Mouse (Mus musculus): ENCODE data around the gene Hist1h2ah. TPM values are rescaled to one million over a fixed set of nuclear protein-coding genes. Genes with fewer than 3 reads are reported as not detected.
A peak's percentile ranks its signal among the peaks of the same experiment; 100 is the strongest.

The Hist1h2ah gene
- polyA plus RNA-seq, 1 experiment from 2014 or later: 10.7 TPM

- no peak overlapping the region for H3K27ac ChIP-seq (ENCODE audit: low read depth, low read length)
- H3K9me3 ChIP-seq (ENCODE audit: control insufficient read depth, low read length): no peaks in the 10 kb centered on the region
- under 1% methylated on average over 38 of the region's 38 CpGs for WGBS
- H3K27me3 ChIP-seq (replicated peaks; ENCODE audit: control insufficient read depth, insufficient read depth, low read length): peaks cover 88% of the 10 kb centered on the region
- peak overlapping the region; percentile 44; the same call in 1 of the 2 replicates for H3K9ac ChIP-seq (ENCODE audit: low read depth, low read length)
- H3K4me1 ChIP-seq (replicated peaks; ENCODE audit: control insufficient read depth, insufficient read depth, low read length): peaks cover 10% of the 10 kb centered on the region; the same call in 1 of the 2 replicates
- H3K4me3 ChIP-seq (ENCODE audit: low read depth, low read length): peak overlapping the region; percentile 67
- H3K36me3 ChIP-seq (ENCODE audit: control insufficient read depth, insufficient read depth, low read length): no peaks in the 10 kb centered on the region
- peak overlapping the region; percentile 98 for H3K4me2 ChIP-seq
- DNase-seq (ENCODE audit: low spot score) (peak; percentile 55), ATAC-seq (replicated peaks; ENCODE audit: low FRiP score) (peak; percentile 84)
Measured at GRCm38 (mm10) chr13:22006334-22007120, 28.8 kb downstream of the Hist1h2ah start.

- WGBS: under 1% methylated on average over 45 of the region's 45 CpGs
- H3K27ac ChIP-seq (ENCODE audit: low read depth, low read length): no peak overlapping the region
- peak; percentile 78 for DNase-seq (ENCODE audit: low spot score)
Measured at GRCm38 (mm10) chr13:22005605-22006333, 29.6 kb downstream of the Hist1h2ah start.

GRCm38 (mm10) chr13:22001823-22002222, 33.5 kb downstream of the Hist1h2ah start:
- no peak for ATAC-seq (replicated peaks; ENCODE audit: low FRiP score)
- peaks cover 81% of the 10 kb centered on the region for H3K27me3 ChIP-seq (replicated peaks; ENCODE audit: control insufficient read depth, insufficient read depth, low read length)
- WGBS: 15% methylated on average over 5 of the region's 5 CpGs
- H3K4me1 ChIP-seq (replicated peaks; ENCODE audit: control insufficient read depth, insufficient read depth, low read length): peaks cover 10% of the 10 kb centered on the region; the same call in 1 of the 2 replicates
- H3K4me2 ChIP-seq: 0 out of 2 replicates have a peak overlapping the region, but pooled peaks have one; percentile 5
- no peak for DNase-seq (ENCODE audit: low spot score)
- H3K27ac ChIP-seq (ENCODE audit: low read depth, low read length): no peak overlapping the region
- no peak overlapping the region for H3K4me3 ChIP-seq (ENCODE audit: low read depth, low read length)
- no peaks in the 10 kb centered on the region for H3K9me3 ChIP-seq (ENCODE audit: control insufficient read depth, low read length)
- no peak overlapping the region for H3K9ac ChIP-seq (ENCODE audit: low read depth, low read length)
- H3K36me3 ChIP-seq (ENCODE audit: control insufficient read depth, insufficient read depth, low read length): no peaks in the 10 kb centered on the region

More at GRCm38 (mm10) chr13:22005605-22006333, 29.6 kb downstream of the Hist1h2ah start:
- peak overlapping the region; percentile 98 for H3K4me2 ChIP-seq
- H3K4me1 ChIP-seq (replicated peaks; ENCODE audit: control insufficient read depth, insufficient read depth, low read length): peaks cover 10% of the 10 kb centered on the region; the same call in 1 of the 2 replicates
- no peaks in the 10 kb centered on the region for H3K9me3 ChIP-seq (ENCODE audit: control insufficient read depth, low read length)
- H3K9ac ChIP-seq (ENCODE audit: low read depth, low read length): peak overlapping the region; percentile 44; the same call in 1 of the 2 replicates
- H3K4me3 ChIP-seq (ENCODE audit: low read depth, low read length): peak overlapping the region; percentile 67
- no peaks in the 10 kb centered on the region for H3K36me3 ChIP-seq (ENCODE audit: control insufficient read depth, insufficient read depth, low read length)
- peaks cover 86% of the 10 kb centered on the region for H3K27me3 ChIP-seq (replicated peaks; ENCODE audit: control insufficient read depth, insufficient read depth, low read length)
- peak; percentile 78 for ATAC-seq (replicated peaks; ENCODE audit: low FRiP score)

DNA sequence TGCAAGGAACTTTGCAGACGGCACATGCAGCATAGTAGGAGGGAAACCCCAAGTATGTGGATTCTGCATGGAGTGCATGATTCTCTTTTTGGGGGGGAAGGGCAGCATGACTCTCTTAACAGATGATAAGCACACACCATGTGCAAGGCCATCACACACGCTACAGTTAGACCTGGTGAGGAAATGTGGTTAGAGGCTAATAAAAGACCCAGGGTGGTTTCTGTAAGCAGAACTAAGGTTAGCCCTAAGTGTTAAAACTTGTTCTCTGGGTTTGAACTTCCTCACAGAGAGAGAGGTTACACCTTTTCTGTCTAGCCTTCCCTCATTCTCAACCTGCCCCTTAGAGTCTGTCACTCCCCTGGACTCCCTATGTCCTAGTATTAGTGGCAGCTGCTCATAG, 34.0 kb downstream of the Hist1h2ah start:
- H3K27ac ChIP-seq (ENCODE audit: low read depth, low read length): no peak overlapping the region
- H3K36me3 ChIP-seq (ENCODE audit: control insufficient read depth, insufficient read depth, low read length): no peaks in the 10 kb centered on the region
- DNase-seq (ENCODE audit: low spot score) (no peak), ATAC-seq (replicated peaks; ENCODE audit: low FRiP score) (no peak)
- WGBS: 46% methylated on average over 2 of the region's 2 CpGs
- no peaks in the 10 kb centered on the region for H3K9me3 ChIP-seq (ENCODE audit: control insufficient read depth, low read length)
- no peak overlapping the region for H3K9ac ChIP-seq (ENCODE audit: low read depth, low read length)
- no peak overlapping the region for H3K4me3 ChIP-seq (ENCODE audit: low read depth, low read length)
- H3K27me3 ChIP-seq (replicated peaks; ENCODE audit: control insufficient read depth, insufficient read depth, low read length): peaks cover 80% of the 10 kb centered on the region
- 0 out of 2 replicates have a peak overlapping the region, but pooled peaks have one; percentile 5 for H3K4me2 ChIP-seq
- H3K4me1 ChIP-seq (replicated peaks; ENCODE audit: control insufficient read depth, insufficient read depth, low read length): peaks cover 8% of the 10 kb centered on the region; the same call in 1 of the 2 replicates

GRCm38 (mm10) chr13:21999147-21999546, 36.2 kb downstream of the Hist1h2ah start:
- no peak overlapping the region for H3K4me3 ChIP-seq (ENCODE audit: low read depth, low read length)
- peaks cover 64% of the 10 kb centered on the region for H3K27me3 ChIP-seq (replicated peaks; ENCODE audit: control insufficient read depth, insufficient read depth, low read length)
- ATAC-seq (replicated peaks; ENCODE audit: low FRiP score) (no peak), DNase-seq (ENCODE audit: low spot score) (no peak)
- no peak overlapping the region for H3K27ac ChIP-seq (ENCODE audit: low read depth, low read length)
- WGBS: 46% methylated on average over 4 of the region's 4 CpGs
- no peaks in the 10 kb centered on the region for H3K36me3 ChIP-seq (ENCODE audit: control insufficient read depth, insufficient read depth, low read length)
- H3K4me2 ChIP-seq: no peak overlapping the region
- no peak overlapping the region for H3K9ac ChIP-seq (ENCODE audit: low read depth, low read length)
- H3K9me3 ChIP-seq (ENCODE audit: control insufficient read depth, low read length): no peaks in the 10 kb centered on the region
- H3K4me1 ChIP-seq (replicated peaks; ENCODE audit: control insufficient read depth, insufficient read depth, low read length): peaks cover 8% of the 10 kb centered on the region; the same call in 1 of the 2 replicates

- H3K4me2 ChIP-seq: no peak overlapping the region
- H3K27me3 ChIP-seq (replicated peaks; ENCODE audit: control insufficient read depth, insufficient read depth, low read length): peaks cover 57% of the 10 kb centered on the region
- DNase-seq (ENCODE audit: low spot score) (no peak), ATAC-seq (replicated peaks; ENCODE audit: low FRiP score) (no peak)
- no peak overlapping the region for H3K27ac ChIP-seq (ENCODE audit: low read depth, low read length)
- no peak overlapping the region for H3K9ac ChIP-seq (ENCODE audit: low read depth, low read length)
- no peaks in the 10 kb centered on the region for H3K9me3 ChIP-seq (ENCODE audit: control insufficient read depth, low read length)
- WGBS: 40% methylated on average over 3 of the region's 3 CpGs
- H3K4me1 ChIP-seq (replicated peaks; ENCODE audit: control insufficient read depth, insufficient read depth, low read length): peaks cover 8% of the 10 kb centered on the region; the same call in 1 of the 2 replicates
- no peak overlapping the region for H3K4me3 ChIP-seq (ENCODE audit: low read depth, low read length)
- H3K36me3 ChIP-seq (ENCODE audit: control insufficient read depth, insufficient read depth, low read length): no peaks in the 10 kb centered on the region
Measured at GRCm38 (mm10) chr13:21998412-21998811, 37.0 kb downstream of the Hist1h2ah start.

DNA sequence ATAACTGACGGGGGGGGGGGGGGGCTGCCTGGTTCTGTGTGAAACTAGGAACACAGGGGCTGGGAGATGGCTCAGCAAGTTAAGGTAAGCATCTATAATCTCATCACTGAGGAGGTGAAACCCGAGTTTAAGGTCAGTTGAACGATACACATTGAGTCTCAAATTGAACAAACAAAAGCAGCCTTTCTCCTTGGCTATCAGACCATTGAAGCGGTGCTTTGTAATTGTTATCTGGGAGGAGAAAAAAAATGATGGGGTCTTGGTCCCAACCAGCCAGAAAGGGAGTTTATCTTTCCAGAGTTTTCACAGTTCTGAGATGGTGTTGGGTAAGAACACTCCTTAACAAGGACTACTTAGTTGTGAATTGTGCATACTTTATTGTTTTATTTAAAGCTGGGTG, 37.5 kb downstream of the Hist1h2ah start:
- peak overlapping the region; percentile 39 for H3K4me3 ChIP-seq (ENCODE audit: low read depth, low read length)
- 11% methylated on average over 4 of the region's 4 CpGs for WGBS
- peaks cover 51% of the 10 kb centered on the region for H3K27me3 ChIP-seq (replicated peaks; ENCODE audit: control insufficient read depth, insufficient read depth, low read length)
- no peaks in the 10 kb centered on the region for H3K9me3 ChIP-seq (ENCODE audit: control insufficient read depth, low read length)
- peaks cover 8% of the 10 kb centered on the region; the same call in 1 of the 2 replicates for H3K4me1 ChIP-seq (replicated peaks; ENCODE audit: control insufficient read depth, insufficient read depth, low read length)
- no peaks in the 10 kb centered on the region for H3K36me3 ChIP-seq (ENCODE audit: control insufficient read depth, insufficient read depth, low read length)
- peak; percentile 25 for DNase-seq (ENCODE audit: low spot score)
- ATAC-seq (replicated peaks; ENCODE audit: low FRiP score): no peak
- H3K4me2 ChIP-seq: peak overlapping the region; percentile 79
- H3K9ac ChIP-seq (ENCODE audit: low read depth, low read length): no peak overlapping the region
- no peak overlapping the region for H3K27ac ChIP-seq (ENCODE audit: low read depth, low read length)

DNA sequence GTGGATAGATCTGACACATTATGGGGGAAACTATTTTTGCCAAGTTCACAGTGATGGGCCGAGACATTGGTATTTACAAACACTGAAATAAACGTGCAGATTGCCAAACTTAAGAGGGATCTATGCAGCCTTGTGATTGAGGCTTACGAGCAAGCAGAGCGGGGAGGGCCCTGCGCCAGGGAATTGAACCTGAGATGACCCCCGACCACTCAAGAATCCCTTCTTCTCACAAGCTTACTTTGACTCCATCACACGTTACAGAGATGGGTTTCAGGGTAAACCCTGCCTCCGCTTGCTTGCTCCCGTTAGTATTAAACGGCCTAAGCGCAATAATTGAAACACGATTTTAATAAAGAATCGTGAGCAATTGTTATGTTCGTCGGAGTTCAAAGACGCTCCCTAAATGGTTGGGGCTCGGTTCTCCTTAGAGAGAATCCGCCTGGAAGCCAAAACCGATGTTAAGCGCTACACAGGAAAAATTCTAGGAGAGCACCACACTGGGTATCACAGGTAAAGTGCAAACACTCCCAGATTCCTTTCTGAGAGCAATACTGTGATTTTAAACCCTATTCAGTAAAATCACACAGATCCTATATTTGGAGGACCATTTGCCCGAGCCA, 38.1 kb downstream of the Hist1h2ah start:
- H3K4me3 ChIP-seq (ENCODE audit: low read depth, low read length): peak overlapping the region; percentile 39
- peak overlapping the region; percentile 79 for H3K4me2 ChIP-seq
- no peaks in the 10 kb centered on the region for H3K36me3 ChIP-seq (ENCODE audit: control insufficient read depth, insufficient read depth, low read length)
- no peak overlapping the region for H3K9ac ChIP-seq (ENCODE audit: low read depth, low read length)
- no peak for ATAC-seq (replicated peaks; ENCODE audit: low FRiP score)
- DNase-seq (ENCODE audit: low spot score): peak; percentile 37
- 2% methylated on average over 21 of the region's 21 CpGs for WGBS
- peaks cover 8% of the 10 kb centered on the region; the same call in 1 of the 2 replicates for H3K4me1 ChIP-seq (replicated peaks; ENCODE audit: control insufficient read depth, insufficient read depth, low read length)
- H3K9me3 ChIP-seq (ENCODE audit: control insufficient read depth, low read length): no peaks in the 10 kb centered on the region
- H3K27me3 ChIP-seq (replicated peaks; ENCODE audit: control insufficient read depth, insufficient read depth, low read length): peaks cover 50% of the 10 kb centered on the region
- no peak overlapping the region for H3K27ac ChIP-seq (ENCODE audit: low read depth, low read length)

Data from liver, embryonic 11.5 days (tissue).